Mouse (Mus musculus): ENCODE data around the gene Rora.

GRCm38 (mm10) chr9:69213796-69214195, 560.2 kb downstream of the Rora start:
- TF ChIP-seq POLR2A (IDR thresholded peaks at IDR 0.05; ENCODE audit: insufficient read length, low read depth) (no peak), TCF12 (IDR thresholded peaks at IDR 0.05; ENCODE audit: insufficient read depth, poor library complexity, severe bottlenecking) (no peak), USF1 (IDR thresholded peaks at IDR 0.05; ENCODE audit: low read depth) (no peak), MYOD1 (IDR thresholded peaks at IDR 0.05; ENCODE audit: control insufficient read depth in 1 of 3, insufficient read length in 2 of 3, low read depth in 2 of 3) (no peak), MYOG (IDR thresholded peaks at IDR 0.05; ENCODE audit: control insufficient read depth in 1 of 3, insufficient read depth in 1 of 3, insufficient read length in 2 of 3, low read depth in 2 of 3) (no peak), E2F4 (IDR thresholded peaks at IDR 0.05; ENCODE audit: insufficient read depth) (no peak), POLR2AphosphoS2 (IDR thresholded peaks at IDR 0.05; ENCODE audit: insufficient read length, low read depth) (no peak), SRF (IDR thresholded peaks at IDR 0.05; ENCODE audit: control insufficient read depth, insufficient read length, low read depth) (no peak), CEBPB (IDR thresholded peaks at IDR 0.05; ENCODE audit: insufficient read depth, poor library complexity, severe bottlenecking) (no peak), MAX (IDR thresholded peaks at IDR 0.05; ENCODE audit: low read depth) (no peak), REST (IDR thresholded peaks at IDR 0.05; ENCODE audit: insufficient read depth, insufficient read length) (no peak), TCF3 (IDR thresholded peaks at IDR 0.05; ENCODE audit: insufficient read length, low read depth) (no peak)
